Mouse (Mus musculus) left cerebral cortex, adult 11 months (tissue): ENCODE results near the gene Lyrm1.

Experiments used
- DNase-seq: peaks from one replicate; pipeline ENCODE4 v3.0.0; 2022; ENCODE audit warnings: low spot score

Lyrm1 gene

GRCm38 (mm10) chr7:119892198-119892597, 3.5 kb upstream of the Lyrm1 start:
- DNase-seq = no peak

GRCm38 (mm10) chr7:119892742-119893141, 2.9 kb upstream of the Lyrm1 start:
- no peak for DNase-seq

GRCm38 (mm10) chr7:119894818-119895544, 680 bp upstream of the Lyrm1 start:
- DNase-seq = peak; percentile 13

GRCm38 (mm10) chr7:119897521-119898109, 2.0 kb downstream of the Lyrm1 start:
- DNase-seq = no peak

- DNase-seq = no peak
Measured at GRCm38 (mm10) chr7:119898247-119898856, 2.7 kb downstream of the Lyrm1 start.

GRCm38 (mm10) chr7:119899386-119900057, 3.9 kb downstream of the Lyrm1 start:
- DNase-seq = no peak

- no peak for DNase-seq
Measured at GRCm38 (mm10) chr7:119906523-119907215, 11.0 kb downstream of the Lyrm1 start.

GRCm38 (mm10) chr7:119911727-119912126, 16.1 kb downstream of the Lyrm1 start:
- no peak for DNase-seq

- DNase-seq = no peak
Measured at GRCm38 (mm10) chr7:119920457-119920856, 24.8 kb downstream of the Lyrm1 start.

- no peak for DNase-seq
Measured at GRCm38 (mm10) chr7:119921054-119921453, 25.4 kb downstream of the Lyrm1 start.

- no peak for DNase-seq
Measured at GRCm38 (mm10) chr7:119928783-119929440, 33.3 kb downstream of the Lyrm1 start.

- DNase-seq = no peak
Measured at GRCm38 (mm10) chr7:119936321-119936720, 40.7 kb downstream of the Lyrm1 start.

- DNase-seq = no peak
Measured at GRCm38 (mm10) chr7:119937036-119937435, 41.4 kb downstream of the Lyrm1 start.

GRCm38 (mm10) chr7:119941569-119941968, 45.9 kb downstream of the Lyrm1 start:
- no peak for DNase-seq

GRCm38 (mm10) chr7:119954047-119954446, 58.4 kb downstream of the Lyrm1 start:
- no peak for DNase-seq

GRCm38 (mm10) chr7:119957421-119957820, 61.8 kb downstream of the Lyrm1 start:
- DNase-seq = no peak

GRCm38 (mm10) chr7:119959091-119959490, 63.4 kb downstream of the Lyrm1 start:
- no peak for DNase-seq

GRCm38 (mm10) chr7:119959491-119959890, 63.8 kb downstream of the Lyrm1 start:
- no peak for DNase-seq

- DNase-seq = no peak
Measured at GRCm38 (mm10) chr7:119960006-119960405, 64.3 kb downstream of the Lyrm1 start.

- DNase-seq = no peak
Measured at GRCm38 (mm10) chr7:119960546-119960945, 64.9 kb downstream of the Lyrm1 start.

- DNase-seq = no peak
Measured at GRCm38 (mm10) chr7:119961107-119961506, 65.4 kb downstream of the Lyrm1 start.

- no peak for DNase-seq
Measured at GRCm38 (mm10) chr7:119965205-119965604, 69.5 kb downstream of the Lyrm1 start.
